Mouse (Mus musculus) central nervous system, embryonic 11.5 days (tissue): ENCODE measurements around the gene Srsf3. TPM values are rescaled to one million over a fixed set of nuclear protein-coding genes. Genes with fewer than 3 reads are reported as not detected.

Source experiments
- polyA plus RNA-seq: library from polyadenylated mRNA; depleted of rRNA; stranded (reverse); fragments of >200 nt; gene quantifications from 2 replicates; pipeline ENCODE4 v1.2.3, GENCODE M21; 2012; rRNA removed

Gene Srsf3
- polyA plus RNA-seq, result 538 and 581 TPM in 2 replicates

GRCm38 (mm10) chr17:29032274-29033069 lies at the start of gene Srsf3:
TSS of gene Srsf3 (plus strand) at chr17:29032628.

GRCm38 (mm10) chr17:29007641-29008325 lies 24.6 kb upstream of the Srsf3 start, which contains the start of gene Stk38:
TSS of gene Stk38 (minus strand) at chr17:29007995.

GRCm38 (mm10) chr17:29090776-29091175 lies 58.3 kb downstream of the Srsf3 start, which contains the start of gene Cdkn1a:
TSS of gene Cdkn1a (plus strand) at chr17:29090976.

Other genes with a start within 250 kb of the Srsf3 start
- 59.1 and 59.8 TPM in 2 replicates for gene Brpf3, start 231.5 kb upstream of the Srsf3 start, polyA plus RNA-seq
- 0.01 and 0.05 TPM in 2 replicates for gene Pnpla1, start 174.2 kb upstream of the Srsf3 start, polyA plus RNA-seq
- 0.14 and 0.17 TPM in 2 replicates for gene 4930539E08Rik, start 117.3 kb upstream of the Srsf3 start, polyA plus RNA-seq
- 0.14 TPM in 1 of 2 replicates, not detected in the other for gene Pxt1, start 88.8 kb upstream of the Srsf3 start, polyA plus RNA-seq
- 58.9 and 69.2 TPM in 2 replicates for gene Kctd20, start 80.7 kb upstream of the Srsf3 start, polyA plus RNA-seq
- gene Stk38, start 24.6 kb upstream of the Srsf3 start, polyA plus RNA-seq, result 124 and 144 TPM in 2 replicates
- gene Cdkn1a, start 58.3 kb downstream of the Srsf3 start, polyA plus RNA-seq, result 16.1 and 17.5 TPM in 2 replicates
- 0.71 and 3.1 TPM in 2 replicates for gene Rab44, start 81.5 kb downstream of the Srsf3 start, polyA plus RNA-seq
- gene Cpne5, start 205.5 kb downstream of the Srsf3 start, polyA plus RNA-seq, result 4.6 and 5.8 TPM in 2 replicates
- 90.1 and 104 TPM in 2 replicates for gene Ppil1, start 231.6 kb downstream of the Srsf3 start, polyA plus RNA-seq
- 42.1 and 44.6 TPM in 2 replicates for gene BC004004, start 236.2 kb downstream of the Srsf3 start, polyA plus RNA-seq